Mouse (Mus musculus) G1E-ER4 (cell line): ENCODE measurements around the gene Gm15140. TPM values are rescaled to one million over a fixed set of nuclear protein-coding genes. Genes with fewer than 3 reads are reported as not detected.
"Not testable (repeated sequence)": the region's sequence is repeated elsewhere in the genome, so short reads cannot be mapped to it uniquely, and the experiment has no call there.

ENCODE experiments used
- GATA1 ChIP-seq: IDR thresholded peaks from one replicate; pipeline ENCODE4 v1.8.0; 2012; ENCODE audit warnings: low read length, inconsistent platforms
- polyA plus RNA-seq: library from polyadenylated mRNA; stranded (reverse); fragments of >175 nt; gene quantifications from 2 replicates; pipeline ENCODE4 v1.2.3, GENCODE M21; 2012

Gm15140 gene
- not detected in 2 replicates for polyA plus RNA-seq

- TF ChIP-seq GATA1, result not testable (repeated sequence)
Measured at GRCm38 (mm10) chrX:154120585-154120984, at the start of gene Gm15140. Gm15140 (minus strand) TSS chrX:154120685.

Other genes starting within 250 kb of the Gm15140 start
- gene Samt1, start 108.0 kb downstream of the Gm15140 start, polyA plus RNA-seq, result not detected in 2 replicates
- gene 4921511M17Rik, start 86.9 kb downstream of the Gm15140 start, polyA plus RNA-seq, result not detected in 2 replicates
- gene Gm10057, start 65.6 kb downstream of the Gm15140 start, polyA plus RNA-seq, result not detected in 2 replicates
- gene 4930524N10Rik, start 222.7 kb upstream of the Gm15140 start, polyA plus RNA-seq, result not detected in 2 replicates